10 mouse cellular contexts compared by ENCODE assay signal in genomic region chr8:45973988-45974505, GRCm38 (mm10). TPM values are rescaled to one million over a fixed set of nuclear protein-coding genes. Genes with fewer than 3 reads are reported as not detected.
DNase-seq lines count a peak whose midpoint lies in the region; ATAC-seq and TF ChIP-seq lines count a peak whose summit lies in the region.
"Had no signal": no experiment of that assay in that cellular context is flagged by ENCODE, and none has a peak within 500 bp of the region (broad histone marks: within the 10 kb centered on the region; RNA-seq: fewer than 3 reads in every experiment).

No protein-coding gene starts in this region.

- ATAC-seq in erythroblast, adult 5-6 weeks (replicated peaks; ENCODE audit: low FRiP score, poor library complexity, severe bottlenecking): no peak
- ATAC-seq in lung, postnatal 0 days: no peak
- ATAC-seq in intestine, embryonic 14.5 days (replicated peaks; ENCODE audit: low FRiP score, low TSS enrichment, low read depth): no peak

- H3K9ac ChIP-seq in lung, postnatal 0 days (replicated peaks; ENCODE audit: low read depth): no peak overlapping the region
- H3K9ac ChIP-seq in intestine, embryonic 14.5 days (ENCODE audit: low read length): no peak overlapping the region; the same call in 1 of the 2 replicates

- no peak for TF ChIP-seq EP300 in lung, postnatal 0 days (IDR thresholded peaks at IDR 0.05)

- peaks cover 25% of the 10 kb centered on the region for H3K4me1 ChIP-seq in erythroblast, embryonic 14.5 days (ENCODE audit: control insufficient read depth)
- peaks cover 7% of the 10 kb centered on the region; the same call in 1 of the 2 replicates for H3K4me1 ChIP-seq in lung, postnatal 0 days (ENCODE audit: insufficient read depth, low read depth, low read length)
- H3K4me1 ChIP-seq in intestine, embryonic 14.5 days (replicated peaks; ENCODE audit: control insufficient read depth, insufficient read depth, low read length): no peaks in the 10 kb centered on the region; the same call in 1 of the 2 replicates

- peaks cover 11% of the 10 kb centered on the region for H3K9me3 ChIP-seq in erythroblast, embryonic 14.5 days (ENCODE audit: control insufficient read depth, low read length)
- no peaks in the 10 kb centered on the region for H3K9me3 ChIP-seq in lung, postnatal 0 days (ENCODE audit: low read length)
- no peaks in the 10 kb centered on the region for H3K9me3 ChIP-seq in intestine, embryonic 14.5 days (ENCODE audit: control insufficient read depth, low read length)

- 63% methylated on average over 8 of the region's 8 CpGs for WGBS in lung, postnatal 0 days
- 74% methylated on average over 8 of the region's 8 CpGs for WGBS in intestine, embryonic 14.5 days

- peak; percentile 12 for DNase-seq in lung, postnatal 0 days (ENCODE audit: low spot score)
- DNase-seq in lung, postnatal 10 days: no peak
- DNase-seq in intestine, embryonic 14.5 days (ENCODE audit: low spot score): peak; percentile 53
- peak; percentile 19 for DNase-seq in retina, embryonic 14.5 days (ENCODE audit: low spot score)
- DNase-seq in cerebellum, adult 11-12 months: no peak
- no peak for DNase-seq in cerebellum, adult 18-20 months
- DNase-seq: gastrocnemius, postnatal 36 days; thymus, postnatal 36 days had no signal

- H3K27ac ChIP-seq in lung, postnatal 0 days (ENCODE audit: low read length): 0 out of 2 replicates have a peak overlapping the region, but pooled peaks have one; percentile 0
- H3K27ac ChIP-seq in intestine, embryonic 14.5 days (ENCODE audit: low read depth): peak overlapping the region; percentile 82; the same call in 1 of the 2 replicates

- peak overlapping the region; percentile 68 for H3K4me3 ChIP-seq in erythroblast, embryonic 14.5 days (replicated peaks)
- no peak overlapping the region for H3K4me3 ChIP-seq in lung, postnatal 0 days (ENCODE audit: low read depth, low read length)
- no peak overlapping the region for H3K4me3 ChIP-seq in intestine, embryonic 14.5 days (ENCODE audit: low read depth, low read length)

- H3K27me3 ChIP-seq in erythroblast, embryonic 14.5 days (ENCODE audit: control insufficient read depth): no peaks in the 10 kb centered on the region
- H3K27me3 ChIP-seq in lung, postnatal 0 days (replicated peaks; ENCODE audit: insufficient read depth, low read length): no peaks in the 10 kb centered on the region
- H3K27me3 ChIP-seq in intestine, embryonic 14.5 days (replicated peaks; ENCODE audit: control insufficient read depth, insufficient read depth, low read length): no peaks in the 10 kb centered on the region

- peaks cover 16% of the 10 kb centered on the region for H3K36me3 ChIP-seq in erythroblast, embryonic 14.5 days (ENCODE audit: control insufficient read depth)
- H3K36me3 ChIP-seq in lung, postnatal 0 days (ENCODE audit: insufficient read depth, low read length): no peaks in the 10 kb centered on the region
- H3K36me3 ChIP-seq in intestine, embryonic 14.5 days (ENCODE audit: control insufficient read depth, insufficient read depth, low read length): no peaks in the 10 kb centered on the region

- no peak overlapping the region for H3K4me2 ChIP-seq in lung, postnatal 0 days (replicated peaks; ENCODE audit: low read depth, low read length)
- peak overlapping the region; percentile 75 for H3K4me2 ChIP-seq in intestine, embryonic 14.5 days (ENCODE audit: low read length)

- no peak for TF ChIP-seq CTCF in lung, postnatal 0 days (IDR thresholded peaks at IDR 0.05)

RNA-seq across cellular contexts. Expression of gene 1700029J07Rik, which starts 1.0 kb away (rescaled TPM):
- 0.03 TPM in 1 of 2 replicates, not detected in the other for polyA plus RNA-seq in erythroblast, embryonic 14.5 days (2012)
- not detected in 2 replicates for total RNA-seq in erythroblast, adult 5-6 weeks (2015; ENCODE audit: low replicate concordance)
- 0.94 TPM in 1 of 2 replicates, not detected in the other for total RNA-seq in erythroblast, adult 5-6 weeks (2017; ENCODE audit: low replicate concordance)
- polyA plus RNA-seq in lung, postnatal 0 days (2015; fragmentation: Nextera tagmentation; extraction: Ambion mirVana): 5.0 and 7.5 TPM in 2 replicates
- polyA plus RNA-seq in intestine, embryonic 14.5 days (2014; fragmentation: Nextera tagmentation; extraction: Ambion mirVana): 2.3 and 3.8 TPM in 2 replicates

RNA-seq across cellular contexts. Expression of gene Ufsp2, which starts 1.3 kb away (rescaled TPM):
- polyA plus RNA-seq in erythroblast, embryonic 14.5 days (2012): 0.07 and 0.20 TPM in 2 replicates
- 25.4 and 30.9 TPM in 2 replicates for total RNA-seq in erythroblast, adult 5-6 weeks (2015; ENCODE audit: low replicate concordance)
- total RNA-seq in erythroblast, adult 5-6 weeks (2017; ENCODE audit: low replicate concordance): 15.3 and 28.1 TPM in 2 replicates
- 64.9 and 69.3 TPM in 2 replicates for polyA plus RNA-seq in lung, postnatal 0 days (2015; fragmentation: Nextera tagmentation; extraction: Ambion mirVana)
- 77.6 and 78.3 TPM in 2 replicates for polyA plus RNA-seq in intestine, embryonic 14.5 days (2014; fragmentation: Nextera tagmentation; extraction: Ambion mirVana)

RNA-seq across cellular contexts. Expression of gene Lrp2bp, which starts 25.1 kb away (rescaled TPM):
- polyA plus RNA-seq in erythroblast, embryonic 14.5 days (2012): not detected in 2 replicates
- total RNA-seq in erythroblast, adult 5-6 weeks (2015; ENCODE audit: low replicate concordance): not detected in 2 replicates
- total RNA-seq in erythroblast, adult 5-6 weeks (2017; ENCODE audit: low replicate concordance): not detected in 2 replicates
- polyA plus RNA-seq in lung, postnatal 0 days (2015; fragmentation: Nextera tagmentation; extraction: Ambion mirVana): 0.76 and 0.91 TPM in 2 replicates
- 0.16 and 0.18 TPM in 2 replicates for polyA plus RNA-seq in intestine, embryonic 14.5 days (2014; fragmentation: Nextera tagmentation; extraction: Ambion mirVana)

RNA-seq across cellular contexts. Expression of gene Ankrd37, which starts 31.5 kb away (rescaled TPM):
- 0.30 and 0.45 TPM in 2 replicates for polyA plus RNA-seq in erythroblast, embryonic 14.5 days (2012)
- total RNA-seq in erythroblast, adult 5-6 weeks (2015; ENCODE audit: low replicate concordance): 1.5 TPM in 1 of 2 replicates, not detected in the other
- not detected in 2 replicates for total RNA-seq in erythroblast, adult 5-6 weeks (2017; ENCODE audit: low replicate concordance)
- 27.9 and 36.0 TPM in 2 replicates for polyA plus RNA-seq in lung, postnatal 0 days (2015; fragmentation: Nextera tagmentation; extraction: Ambion mirVana)
- 21.7 and 22.7 TPM in 2 replicates for polyA plus RNA-seq in intestine, embryonic 14.5 days (2014; fragmentation: Nextera tagmentation; extraction: Ambion mirVana)

RNA-seq across cellular contexts. Expression of gene Ccdc110, which starts 39.6 kb away (rescaled TPM):
- polyA plus RNA-seq in erythroblast, embryonic 14.5 days (2012): not detected in 2 replicates
- total RNA-seq in erythroblast, adult 5-6 weeks (2015; ENCODE audit: low replicate concordance): not detected in 2 replicates
- total RNA-seq in erythroblast, adult 5-6 weeks (2017; ENCODE audit: low replicate concordance): not detected in 2 replicates
- not detected in 2 replicates for polyA plus RNA-seq in lung, postnatal 0 days (2015; fragmentation: Nextera tagmentation; extraction: Ambion mirVana)
- not detected in 2 replicates for polyA plus RNA-seq in intestine, embryonic 14.5 days (2014; fragmentation: Nextera tagmentation; extraction: Ambion mirVana)
- total RNA-seq: gastrocnemius, postnatal 36 days had no signal

Comparison
In these comparisons a context has a peak if more than half of its experiments do, and no peak if none do; other contexts are left out.
1. DNase-seq: peak in lung, postnatal 0 days (single experiment), intestine, embryonic 14.5 days (single experiment) and retina, embryonic 14.5 days (single experiment); none in lung, postnatal 10 days (single experiment), cerebellum, adult 11-12 months (single experiment) and cerebellum, adult 18-20 months (0 of 2).
2. RNA of gene Ufsp2, which starts 1.3 kb away (polyA plus RNA-seq): 77.6 to 78.3 TPM in intestine, embryonic 14.5 days and 64.9 to 69.3 TPM in lung, postnatal 0 days; 0.07 to 0.20 TPM in erythroblast, embryonic 14.5 days; every median in the first group is over 10 times any median in the second.